Mouse (Mus musculus): ENCODE measurements around the gene Cplx3. TPM values are rescaled to one million over a fixed set of nuclear protein-coding genes. Genes with fewer than 3 reads are reported as not detected.

Gene Cplx3
- total and polyA plus RNA-seq, 3 experiments: 0.09 TPM; not detected in 2

- no peaks in the 10 kb centered on the region for H3K79me2 ChIP-seq (replicated peaks; ENCODE audit: control insufficient read depth, extremely low read depth, insufficient read depth, poor library complexity, severe bottlenecking)
- no peak overlapping the region for H3K4me2 ChIP-seq (ENCODE audit: insufficient read depth, low read depth, poor library complexity, severe bottlenecking)
- no peaks in the 10 kb centered on the region for H3K9me3 ChIP-seq (replicated peaks; ENCODE audit: low read length)
- dilution Hi-C loops (cut with MboI; ENCODE audit: extremely low pct_ligation_motif_present, extremely low pct_unique_long_range_greater_than_20kb, low sequenced_read_pairs): no loop called here
- no peak overlapping the region for H3K4me3 ChIP-seq (replicated peaks in 1 of 3; ENCODE audit: low read depth in 2 of 3, low read length in 2 of 3, poor library complexity in 1 of 3)
- DNase-seq (ENCODE audit: extremely low read depth): no peak
- in situ Hi-C loops (cut with MboI; ENCODE audit: low pct_ligation_motif_present, low pct_unique_long_range_greater_than_20kb, low sequenced_read_pairs): no loop called here
- peaks cover 25 to 44% of the 10 kb centered on the region in 2 experiments for H3K36me3 ChIP-seq (replicated peaks in 1 of 2; ENCODE audit: control insufficient read depth in 1 of 2, insufficient read depth in 1 of 2, low read length in 1 of 2)
- peaks cover 6 to 10% of the 10 kb centered on the region in 2 experiments for H3K4me1 ChIP-seq (ENCODE audit: control insufficient read depth in 1 of 2, insufficient read depth in 2 of 2)
- H3K27ac ChIP-seq (ENCODE audit: insufficient read depth, low read depth): no peak overlapping the region
- TF ChIP-seq ETS1 (conservative IDR thresholded peaks at IDR 0.05; ENCODE audit: low read depth, low read length): no peak
- no peak overlapping the region for H3K9ac ChIP-seq (ENCODE audit: insufficient read depth, low read depth)
- no peaks in the 10 kb centered on the region for H3K27me3 ChIP-seq (replicated peaks)
These were observed 8.1 kb downstream of the Cplx3 start for GRCm38 (mm10) chr9:57597929-57598382.

DNA sequence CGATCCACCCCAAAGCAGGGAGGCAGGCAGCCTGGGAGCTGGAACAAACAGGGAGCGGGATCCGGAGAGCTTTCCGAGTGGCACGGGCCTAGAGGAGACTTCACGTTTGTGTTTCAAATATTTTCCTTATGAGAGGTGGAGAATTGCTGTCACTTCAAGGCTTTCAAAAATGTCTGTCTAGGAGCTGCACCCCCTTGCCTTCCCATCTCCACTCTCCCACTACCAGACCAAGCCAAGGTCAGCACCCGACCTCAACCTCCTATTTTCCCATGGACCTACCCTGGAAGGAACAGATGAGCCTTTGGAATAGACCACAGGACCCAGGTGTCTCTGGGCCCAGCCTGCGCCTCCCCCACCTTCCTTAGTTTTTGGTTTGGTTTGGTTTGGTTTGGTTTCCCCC is 8.8 kb downstream of the Cplx3 start:
- H3K36me3 ChIP-seq (replicated peaks in 1 of 2; ENCODE audit: control insufficient read depth in 1 of 2, insufficient read depth in 1 of 2, low read length in 1 of 2): peaks cover 32 to 51% of the 10 kb centered on the region in 2 experiments
- H3K27me3 ChIP-seq (replicated peaks): no peaks in the 10 kb centered on the region
- no peak overlapping the region for H3K27ac ChIP-seq (ENCODE audit: insufficient read depth, low read depth)
- H3K9me3 ChIP-seq (replicated peaks; ENCODE audit: low read length): no peaks in the 10 kb centered on the region
- H3K79me2 ChIP-seq (replicated peaks; ENCODE audit: control insufficient read depth, extremely low read depth, insufficient read depth, poor library complexity, severe bottlenecking): no peaks in the 10 kb centered on the region
- H3K4me2 ChIP-seq (ENCODE audit: insufficient read depth, low read depth, poor library complexity, severe bottlenecking): no peak overlapping the region
- dilution Hi-C loops (cut with MboI; ENCODE audit: extremely low pct_ligation_motif_present, extremely low pct_unique_long_range_greater_than_20kb, low sequenced_read_pairs): no loop called here
- no peak overlapping the region for H3K4me3 ChIP-seq (replicated peaks in 1 of 3; ENCODE audit: low read depth in 2 of 3, low read length in 2 of 3, poor library complexity in 1 of 3)
- DNase-seq (ENCODE audit: extremely low read depth): no peak
- no peak overlapping the region for H3K9ac ChIP-seq (ENCODE audit: insufficient read depth, low read depth)
- TF ChIP-seq USF2 (conservative IDR thresholded peaks at IDR 0.05; ENCODE audit: low read depth, low read length) (no peak), ZKSCAN1 (IDR thresholded peaks at IDR 0.05; ENCODE audit: borderline replicate concordance, low read depth, low read length) (no peak), ZMIZ1 (IDR thresholded peaks at IDR 0.05; ENCODE audit: low read depth, low read length) (no peak), GABPA (IDR thresholded peaks at IDR 0.05; ENCODE audit: insufficient replicate concordance, low read depth, low read length) (no peak), HCFC1 (IDR thresholded peaks at IDR 0.05; ENCODE audit: low read depth, low read length) (no peak), EP300 (IDR thresholded peaks at IDR 0.05; ENCODE audit: low read length) (no peak), PAX5 (IDR thresholded peaks at IDR 0.05; ENCODE audit: low read length) (no peak), USF1 (IDR thresholded peaks at IDR 0.05; ENCODE audit: low read depth, low read length) (no peak)
- in situ Hi-C loops (cut with MboI; ENCODE audit: low pct_ligation_motif_present, low pct_unique_long_range_greater_than_20kb, low sequenced_read_pairs): no loop called here
- peaks cover 6 to 10% of the 10 kb centered on the region in 2 experiments for H3K4me1 ChIP-seq (ENCODE audit: control insufficient read depth in 1 of 2, insufficient read depth in 2 of 2)

GRCm38 (mm10) chr9:57594174-57594509 is 11.9 kb downstream of the Cplx3 start:
- no peak overlapping the region for H3K4me2 ChIP-seq (ENCODE audit: insufficient read depth, low read depth, poor library complexity, severe bottlenecking)
- peaks cover 0 to 15% of the 10 kb centered on the region in 2 experiments; a peak in 2 of 4 replicates for H3K4me1 ChIP-seq (ENCODE audit: control insufficient read depth in 1 of 2, insufficient read depth in 2 of 2)
- H3K9me3 ChIP-seq (replicated peaks; ENCODE audit: low read length): no peaks in the 10 kb centered on the region
- H3K9ac ChIP-seq (ENCODE audit: insufficient read depth, low read depth): no peak overlapping the region
- H3K79me2 ChIP-seq (replicated peaks; ENCODE audit: control insufficient read depth, extremely low read depth, insufficient read depth, poor library complexity, severe bottlenecking): no peaks in the 10 kb centered on the region
- dilution Hi-C loops (cut with MboI; ENCODE audit: extremely low pct_ligation_motif_present, extremely low pct_unique_long_range_greater_than_20kb, low sequenced_read_pairs): no loop called here
- in situ Hi-C loops (cut with MboI; ENCODE audit: low pct_ligation_motif_present, low pct_unique_long_range_greater_than_20kb, low sequenced_read_pairs): loop anchor here (5.0 kb wide), 1 partner anchor 63 kb away; no protein-coding TSS in a partner anchor
- peaks cover 34 to 63% of the 10 kb centered on the region in 2 experiments for H3K36me3 ChIP-seq (replicated peaks in 1 of 2; ENCODE audit: control insufficient read depth in 1 of 2, insufficient read depth in 1 of 2, low read length in 1 of 2)
- no peak overlapping the region for H3K27ac ChIP-seq (ENCODE audit: insufficient read depth, low read depth)
- TF ChIP-seq HCFC1 (IDR thresholded peaks at IDR 0.05; ENCODE audit: low read depth, low read length) (no peak), POLR2A (IDR thresholded peaks at IDR 0.05; ENCODE audit: low read depth, low read length) (no peak), ZNF384 (IDR thresholded peaks at IDR 0.05; ENCODE audit: low read depth, low read length) (no peak), SIN3A (IDR thresholded peaks at IDR 0.05; ENCODE audit: low read length) (no peak), MYC (IDR thresholded peaks at IDR 0.05; ENCODE audit: low read depth, low read length) (no peak), JUND (conservative IDR thresholded peaks at IDR 0.05; ENCODE audit: low read depth, low read length) (no peak), CHD2 (IDR thresholded peaks at IDR 0.05; ENCODE audit: low read length) (no peak), GABPA (IDR thresholded peaks at IDR 0.05; ENCODE audit: insufficient replicate concordance, low read depth, low read length) (no peak), MAFK (IDR thresholded peaks at IDR 0.05; ENCODE audit: insufficient replicate concordance, low read length) (no peak), EP300 (IDR thresholded peaks at IDR 0.05; ENCODE audit: low read length) (no peak), MAZ (IDR thresholded peaks at IDR 0.05; ENCODE audit: low read depth, low read length) (no peak), ELF1 (IDR thresholded peaks at IDR 0.05; ENCODE audit: low read depth, low read length) (no peak), PAX5 (IDR thresholded peaks at IDR 0.05; ENCODE audit: low read length) (no peak), ZKSCAN1 (IDR thresholded peaks at IDR 0.05; ENCODE audit: borderline replicate concordance, low read depth, low read length) (no peak), CTCF (conservative IDR thresholded peaks at IDR 0.05 in 1 of 2, IDR thresholded peaks at IDR 0.05 in 1 of 2; ENCODE audit: low read depth in 2 of 2, low read length in 2 of 2) (no peak)
- no peak overlapping the region for H3K4me3 ChIP-seq (replicated peaks in 1 of 3; ENCODE audit: low read depth in 2 of 3, low read length in 2 of 3, poor library complexity in 1 of 3)
- no peaks in the 10 kb centered on the region for H3K27me3 ChIP-seq (replicated peaks)
- no peak for DNase-seq (ENCODE audit: extremely low read depth)
